Mouse (Mus musculus) G1E (cell line): ENCODE results near the gene Pear1. TPM values are rescaled to one million over a fixed set of nuclear protein-coding genes. Genes with fewer than 3 reads are reported as not detected.

Experiments
- ATAC-seq: 2 replicates; pipeline ENCODE4 v1.8.0; 2016; ENCODE audit warnings: mild to moderate bottlenecking; ENCODE audit not compliant: insufficient number of reproducible peaks, poor library complexity, low FRiP score, severe bottlenecking; ENCODE audit errors: extremely low read depth
- DNase-seq: peaks from one replicate; pipeline ENCODE4 v3.0.0; 2012; ENCODE audit warnings: low spot score
- H3K27me3 ChIP-seq: 2 replicates; pipeline ENCODE4 v1.6.1; 2012; ENCODE audit warnings: mild to moderate bottlenecking, low read length, inconsistent platforms; ENCODE audit not compliant: insufficient read depth
- H3K36me3 ChIP-seq: replicated peaks from 2 replicates; pipeline ENCODE3; 2012; ENCODE audit warnings: mild to moderate bottlenecking, inconsistent platforms
- H3K4me1 ChIP-seq: 2 replicates; pipeline ENCODE4 v1.6.1; 2012; ENCODE audit warnings: low read depth, low read length, inconsistent platforms, mixed read lengths; ENCODE audit not compliant: insufficient read depth
- H3K4me3 ChIP-seq: 2 replicates; pipeline ENCODE4 v1.5.1; 2012; ENCODE audit warnings: low read depth, mild to moderate bottlenecking, inconsistent platforms, low read length, moderate library complexity, mixed read lengths
- H3K9me3 ChIP-seq: replicated peaks from 2 replicates; pipeline ENCODE4 v1.6.1; 2012; ENCODE audit warnings: inconsistent platforms
- CTCF ChIP-seq: IDR thresholded peaks from 2 replicates; pipeline ENCODE4 v1.5.1; 2012; ENCODE audit warnings: low read depth, low read length, inconsistent platforms, mixed read lengths
- GATA1 ChIP-seq: IDR thresholded peaks from 2 replicates; pipeline ENCODE4 v1.6.1; 2012; ENCODE audit warnings: borderline replicate concordance, low read length, inconsistent platforms, mixed read lengths
- GATA2 ChIP-seq: IDR thresholded peaks from 2 replicates; pipeline ENCODE4 v1.6.1; 2012; ENCODE audit warnings: low read depth, low read length, inconsistent platforms, borderline replicate concordance
- POLR2AphosphoS5 ChIP-seq: IDR thresholded peaks from 2 replicates; pipeline ENCODE4 v1.6.1; 2012; ENCODE audit warnings: low read depth, low read length, inconsistent platforms; ENCODE audit not compliant: insufficient replicate concordance
- TAL1 ChIP-seq: conservative IDR thresholded peaks from 2 replicates; pipeline ENCODE4 v1.6.1; 2012; ENCODE audit warnings: low read depth, low read length, inconsistent platforms, mixed read lengths
- polyA plus RNA-seq: library from polyadenylated mRNA; stranded (reverse); fragments of >175 nt; gene quantifications from 2 replicates; pipeline ENCODE4 v1.2.3, GENCODE M21; 2012
- total RNA-seq, 2 experiments: library from RNA; stranded (forward) in 1 of 2; stranded (reverse) in 1 of 2; fragments of 200-1000 nt in 1 of 2; fragments of >200 nt in 1 of 2; fragmentation: Nextera tagmentation in 1 of 2; gene quantifications; 2 replicates each; pipeline ENCODE4 v1.2.3; 2014 to 2017

Pear1 gene
- total and polyA plus RNA-seq, 3 experiments, result 0.05 TPM; not detected in 2

GRCm38 (mm10) chr3:87753829-87754228 lies 70.3 kb downstream of the Pear1 start:
- H3K4me1 ChIP-seq, result peaks cover 3% of the 10 kb centered on the region
- H3K9me3 ChIP-seq, result no peaks in the 10 kb centered on the region
- H3K4me3 ChIP-seq, result no peak overlapping the region
- no peak for ATAC-seq
- H3K36me3 ChIP-seq, result no peaks in the 10 kb centered on the region
- H3K27me3 ChIP-seq, result peaks cover 54% of the 10 kb centered on the region
- DNase-seq, result no peak
- TF ChIP-seq POLR2AphosphoS5 (no peak), CTCF (no peak), TAL1 (no peak), GATA1 (no peak), GATA2 (no peak)

- H3K27me3 ChIP-seq, result peaks cover 56% of the 10 kb centered on the region
- no peaks in the 10 kb centered on the region for H3K36me3 ChIP-seq
- ATAC-seq, result no peak
- DNase-seq, result no peak
- TF ChIP-seq CTCF (no peak), TAL1 (no peak), GATA2 (no peak), GATA1 (no peak), POLR2AphosphoS5 (no peak)
- no peaks in the 10 kb centered on the region for H3K9me3 ChIP-seq
- H3K4me1 ChIP-seq, result no peaks in the 10 kb centered on the region
- no peak overlapping the region for H3K4me3 ChIP-seq
Measured at GRCm38 (mm10) chr3:87752567-87752966, 71.5 kb downstream of the Pear1 start.

DNA sequence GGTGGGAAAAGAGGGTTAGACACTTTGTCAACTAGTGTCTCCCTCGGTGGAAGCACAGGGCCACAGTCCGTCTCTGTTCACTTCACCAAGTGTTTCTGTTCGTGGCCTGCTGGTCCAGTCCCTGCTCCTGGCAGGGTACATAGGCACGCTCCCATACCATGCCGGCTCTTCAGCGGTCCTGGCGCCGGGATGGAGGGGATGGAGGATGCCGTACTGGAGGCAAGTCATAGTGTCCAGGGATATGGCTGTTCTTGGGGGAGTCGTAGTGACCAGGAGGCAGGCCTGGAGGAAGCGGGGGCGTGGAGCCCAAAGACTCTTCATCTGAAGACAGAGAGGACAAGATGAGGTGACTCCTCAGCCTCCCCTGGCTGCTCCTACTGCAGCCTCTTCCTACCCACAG lies 74.1 kb downstream of the Pear1 start:
- Histone ChIP-seq H3K4me1 (no peaks in the 10 kb centered on the region), H3K4me3 (no peak overlapping the region), H3K27me3 (peaks cover 51% of the 10 kb centered on the region), H3K9me3 (no peaks in the 10 kb centered on the region), H3K36me3 (no peaks in the 10 kb centered on the region)
- DNase-seq (no peak), ATAC-seq (no peak)
- TF ChIP-seq POLR2AphosphoS5, result no peak
- no peak for TF ChIP-seq CTCF
- TF ChIP-seq TAL1, result no peak
- no peak for TF ChIP-seq GATA1
- TF ChIP-seq GATA2, result no peak

GRCm38 (mm10) chr3:87749036-87749435 lies 75.1 kb downstream of the Pear1 start:
- DNase-seq (peak; percentile 39), ATAC-seq (no peak)
- Histone ChIP-seq H3K4me3 (no peak overlapping the region), H3K9me3 (no peaks in the 10 kb centered on the region), H3K27me3 (peaks cover 47% of the 10 kb centered on the region), H3K4me1 (no peaks in the 10 kb centered on the region), H3K36me3 (no peaks in the 10 kb centered on the region)
- TF ChIP-seq TAL1 (no peak), CTCF (peak; percentile 39; the same call in 1 of the 2 replicates), POLR2AphosphoS5 (no peak)

DNA sequence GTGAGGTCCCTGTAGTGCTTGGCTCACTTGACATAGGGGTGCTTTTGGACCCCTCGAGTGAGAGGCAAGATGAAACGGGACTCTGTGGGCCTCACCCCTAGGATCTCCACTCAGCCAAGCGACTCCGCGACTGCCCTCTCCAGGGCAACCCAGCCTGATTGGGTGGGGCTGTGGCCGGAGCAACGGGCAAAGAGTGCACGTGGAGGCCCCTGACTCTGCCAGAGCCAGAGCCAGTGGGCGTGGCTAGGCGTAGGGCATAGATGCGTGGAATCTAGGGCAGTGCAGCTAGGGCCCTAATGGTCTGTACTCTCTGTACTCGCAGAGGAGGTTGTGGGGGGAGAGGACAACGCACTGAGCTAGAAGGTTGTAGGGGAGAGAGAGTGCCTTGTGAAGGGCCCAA lies 75.7 kb downstream of the Pear1 start, which contains the start of gene Lrrc71:
Gene Lrrc71, minus strand, starts transcription at position 195 of the 400 bp plus-strand sequence.
- Histone ChIP-seq H3K27me3 (peaks cover 41% of the 10 kb centered on the region), H3K4me3 (no peak within 1 kb of the TSS), H3K36me3 (no peaks in the 10 kb centered on the region), H3K9me3 (no peaks in the 10 kb centered on the region), H3K4me1 (no peaks in the 10 kb centered on the region)
- no peak for DNase-seq
- ATAC-seq, result no peak
- TF ChIP-seq GATA1 (no peak), CTCF (no peak), POLR2AphosphoS5 (no peak), TAL1 (no peak), GATA2 (no peak)

DNA sequence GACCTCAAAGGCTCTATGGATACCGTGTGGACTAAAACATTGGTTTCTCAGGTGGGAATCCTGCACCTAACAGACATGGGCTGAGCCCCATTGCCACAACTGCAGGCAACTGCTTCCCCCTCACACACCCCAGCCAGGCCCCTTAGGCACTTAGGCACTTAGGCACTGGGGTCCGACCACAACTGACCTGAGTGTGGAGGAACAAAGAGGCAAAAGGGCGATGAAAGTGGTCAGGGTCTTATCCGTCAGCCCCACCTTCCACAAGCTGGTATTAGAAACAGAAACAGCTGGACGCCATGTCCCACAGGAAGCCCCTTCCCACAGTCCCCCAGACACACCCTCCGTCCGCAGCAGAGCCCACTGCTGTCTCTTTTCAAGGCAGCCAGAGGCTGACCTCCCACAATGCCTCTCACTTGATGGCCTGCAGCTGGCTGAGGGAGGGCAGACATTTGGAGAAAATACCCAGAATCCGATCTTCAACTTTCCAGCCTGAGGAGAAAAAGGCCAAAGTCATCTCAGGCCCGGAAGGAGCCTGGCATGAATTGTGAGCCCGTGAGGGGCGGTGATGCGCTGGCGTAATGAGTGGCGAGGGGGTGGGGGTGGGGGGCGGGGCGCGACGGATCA lies 79.0 kb downstream of the Pear1 start:
- ATAC-seq, result no peak

More for the DNA sequence above, 79.0 kb downstream of the Pear1 start:
- no peak overlapping the region for H3K4me3 ChIP-seq
- DNase-seq, result no peak
- H3K4me1 ChIP-seq, result no peaks in the 10 kb centered on the region
- H3K36me3 ChIP-seq, result no peaks in the 10 kb centered on the region
- no peak for TF ChIP-seq TAL1
- TF ChIP-seq CTCF, result no peak
- TF ChIP-seq POLR2AphosphoS5, result no peak
- TF ChIP-seq GATA1, result no peak
- no peak for TF ChIP-seq GATA2
- H3K9me3 ChIP-seq, result no peaks in the 10 kb centered on the region
- H3K27me3 ChIP-seq, result peaks cover 35% of the 10 kb centered on the region
